8 mouse cellular contexts compared by ENCODE assay signal in genomic region chr11:100828676-100829151, GRCm38 (mm10). TPM values are rescaled to one million over a fixed set of nuclear protein-coding genes. Genes with fewer than 3 reads are reported as not detected.
DNase-seq lines count a peak whose midpoint lies in the region; ATAC-seq and TF ChIP-seq lines count a peak whose summit lies in the region.
"Had no signal": no experiment of that assay in that cellular context is flagged by ENCODE, and none has a peak within 500 bp of the region (broad histone marks: within the 10 kb centered on the region; RNA-seq: fewer than 3 reads in every experiment).

No protein-coding gene starts in this region.

- H3K9me3 ChIP-seq in heart, embryonic 10.5 days = no peaks in the 10 kb centered on the region
- H3K9me3 ChIP-seq in liver, postnatal 0 days (ENCODE audit: low read length) = no peaks in the 10 kb centered on the region
- H3K9me3 ChIP-seq: limb, embryonic 10.5 days had no signal

- ATAC-seq in granulocyte monocyte progenitor cell, adult 5-6 weeks (replicated peaks; ENCODE audit: poor library complexity, severe bottlenecking) = peak; percentile 52
- peak; percentile 73 for ATAC-seq in liver, postnatal 0 days

- H3K36me3 ChIP-seq in heart, embryonic 10.5 days = 0 out of 2 replicates have a peak, but pooled peaks cover 2% of the 10 kb centered on the region
- H3K36me3 ChIP-seq in liver, postnatal 0 days (replicated peaks; ENCODE audit: insufficient read depth, low read length) = 0 out of 2 replicates have a peak, but pooled peaks cover 4% of the 10 kb centered on the region
- H3K36me3 ChIP-seq: limb, embryonic 10.5 days had no signal

- H3K27ac ChIP-seq in heart, embryonic 10.5 days = peak overlapping the region; percentile 38; the same call in 1 of the 2 replicates
- peak overlapping the region; percentile 75 for H3K27ac ChIP-seq in liver, postnatal 0 days (ENCODE audit: low read depth)
- H3K27ac ChIP-seq: limb, embryonic 10.5 days had no signal

- no peak for DNase-seq in heart, embryonic 10.5 days (ENCODE audit: low spot score)
- DNase-seq in heart, postnatal 25 days (ENCODE audit: low spot score) = no peak
- peak; percentile 56 for DNase-seq in cerebellum, adult 9-11 months
- peak; percentile 57 for DNase-seq in liver, postnatal 0 days
- DNase-seq in layer of hippocampus, adult 9-11 months = no peak
- no peak for DNase-seq in left cerebral cortex, adult 8-10 months (ENCODE audit: low spot score in 2 of 2)

- 0 out of 2 replicates have a peak overlapping the region, but pooled peaks have one; percentile 2 for H3K9ac ChIP-seq in liver, postnatal 0 days (replicated peaks)

- H3K4me2 ChIP-seq in liver, postnatal 0 days (ENCODE audit: low read depth, low read length) = peak overlapping the region; percentile 31; the same call in 1 of the 2 replicates

- TF ChIP-seq EP300 in liver, postnatal 0 days (IDR thresholded peaks at IDR 0.05; ENCODE audit: low read depth) = no peak

- H3K4me1 ChIP-seq in heart, embryonic 10.5 days = peaks cover 58% of the 10 kb centered on the region
- peaks cover 75% of the 10 kb centered on the region for H3K4me1 ChIP-seq in liver, postnatal 0 days (ENCODE audit: insufficient read depth)

- no peaks in the 10 kb centered on the region for H3K27me3 ChIP-seq in heart, embryonic 10.5 days (ENCODE audit: insufficient read depth, poor library complexity, severe bottlenecking)
- H3K27me3 ChIP-seq in liver, postnatal 0 days (ENCODE audit: insufficient read depth, low read length) = no peaks in the 10 kb centered on the region

- intact Hi-C loops in heart, postnatal 25 days (cut with DNase I) = no loop called here

- H3K4me3 ChIP-seq in heart, embryonic 10.5 days = no peak overlapping the region
- no peak overlapping the region for H3K4me3 ChIP-seq in liver, postnatal 0 days (ENCODE audit: low read depth, low read length)
- H3K4me3 ChIP-seq: limb, embryonic 10.5 days had no signal

- TF ChIP-seq CTCF in liver, postnatal 0 days (IDR thresholded peaks at IDR 0.05; ENCODE audit: low read depth) = peak; percentile 23; the same call in 1 of the 2 replicates

- 40% methylated on average over 10 of the region's 10 CpGs for whole genome bisulfite sequencing in heart, embryonic 10.5 days
- WGBS in liver, postnatal 0 days (ENCODE audit: insufficient replicate concordance) = 25% methylated on average over 10 of the region's 10 CpGs

RNA-seq across cellular contexts. Expression of gene Stat5b, which starts 21.8 kb away (rescaled TPM):
- 25.7 and 30.1 TPM in 2 replicates for polyA plus RNA-seq in heart, embryonic 10.5 days (2016; fragmentation: Nextera tagmentation; extraction: Ambion mirVana)
- 10 to 100 TPM; 67.6 to 68.9 TPM for total RNA-seq in heart, postnatal 25 days (2021)
- total RNA-seq in granulocyte monocyte progenitor cell, adult 5-6 weeks (2014; fragmentation: Nextera tagmentation) = 35.5 and 40.5 TPM in 2 replicates
- 36.8 and 37.1 TPM in 2 replicates for total RNA-seq in granulocyte monocyte progenitor cell, adult 5-6 weeks (2017)
- 15.4 and 16.4 TPM in 2 replicates for polyA plus RNA-seq in liver, postnatal 0 days (2015; fragmentation: Nextera tagmentation; extraction: Ambion mirVana)
- total RNA-seq in left cerebral cortex, adult 8-10 months (2022) = 10 to 100 TPM; 26.8 to 30.9 (median 30.6) TPM

RNA-seq across cellular contexts. Expression of gene Stat5a, which starts 30.4 kb away (rescaled TPM):
- 6.2 and 6.6 TPM in 2 replicates for polyA plus RNA-seq in heart, embryonic 10.5 days (2016; fragmentation: Nextera tagmentation; extraction: Ambion mirVana)
- 10 to 100 TPM; 24.3 to 30.1 TPM for total RNA-seq in heart, postnatal 25 days (2021)
- 33.7 and 36.6 TPM in 2 replicates for total RNA-seq in granulocyte monocyte progenitor cell, adult 5-6 weeks (2014; fragmentation: Nextera tagmentation)
- 28.9 and 29.0 TPM in 2 replicates for total RNA-seq in granulocyte monocyte progenitor cell, adult 5-6 weeks (2017)
- polyA plus RNA-seq in liver, postnatal 0 days (2015; fragmentation: Nextera tagmentation; extraction: Ambion mirVana) = 4.7 and 6.0 TPM in 2 replicates
- 1 to 10 TPM; 2.0 to 2.8 (median 2.1) TPM for total RNA-seq in left cerebral cortex, adult 8-10 months (2022)

RNA-seq across cellular contexts. Expression of gene Ghdc, which starts 58.0 kb away (rescaled TPM):
- polyA plus RNA-seq in heart, embryonic 10.5 days (2016; fragmentation: Nextera tagmentation; extraction: Ambion mirVana) = 4.8 and 6.3 TPM in 2 replicates
- 10 to 100 TPM in 1 of 2 experiments, 1 to 10 TPM in 1; 9.5 to 11.3 TPM for total RNA-seq in heart, postnatal 25 days (2021)
- total RNA-seq in granulocyte monocyte progenitor cell, adult 5-6 weeks (2014; fragmentation: Nextera tagmentation) = 1.8 and 1.9 TPM in 2 replicates
- 3.1 and 3.4 TPM in 2 replicates for total RNA-seq in granulocyte monocyte progenitor cell, adult 5-6 weeks (2017)
- polyA plus RNA-seq in liver, postnatal 0 days (2015; fragmentation: Nextera tagmentation; extraction: Ambion mirVana) = 1.6 and 1.9 TPM in 2 replicates
- 1 to 10 TPM; 6.6 to 9.2 (median 8.0) TPM for total RNA-seq in left cerebral cortex, adult 8-10 months (2022)

Comparison
In these comparisons a context has a peak if more than half of its experiments do, and no peak if none do; other contexts are left out.
1. DNase-seq: peak in cerebellum, adult 9-11 months (single experiment) and liver, postnatal 0 days (single experiment); none in heart, embryonic 10.5 days (single experiment), heart, postnatal 25 days (single experiment), layer of hippocampus, adult 9-11 months (single experiment) and left cerebral cortex, adult 8-10 months (0 of 2).
2. RNA of gene Stat5a, which starts 30.4 kb away (total RNA-seq): 28.9 to 36.6 TPM in granulocyte monocyte progenitor cell, adult 5-6 weeks and 24.3 to 30.1 TPM in heart, postnatal 25 days; 2.0 to 2.8 TPM in left cerebral cortex, adult 8-10 months; every median in the first group is over 4 times any median in the second.